Mouse (Mus musculus) heart, embryonic 10.5 days (tissue): ENCODE data around the gene Mfsd14b. TPM values are rescaled to one million over a fixed set of nuclear protein-coding genes. Genes with fewer than 3 reads are reported as not detected.

ENCODE experiments used
- DNase-seq: peaks from one replicate; pipeline ENCODE4 v3.0.0-alpha.2; 2017; ENCODE audit warnings: low spot score
- H3K27ac ChIP-seq: fragments of 300-500 bp; sonication (generic); 2 replicates; pipeline ENCODE4 v1.5.1; 2016; ENCODE audit warnings: mild to moderate bottlenecking
- H3K27me3 ChIP-seq: fragments of 300-500 bp; sonication (generic); 2 replicates; pipeline ENCODE4 v1.6.1; 2016; ENCODE audit warnings: mild to moderate bottlenecking; ENCODE audit not compliant: poor library complexity, insufficient read depth, severe bottlenecking
- H3K36me3 ChIP-seq: fragments of 300-500 bp; sonication (generic); 2 replicates; pipeline ENCODE4 v1.6.1; 2016; ENCODE audit warnings: mild to moderate bottlenecking, moderate library complexity
- H3K4me1 ChIP-seq: fragments of 300-500 bp; sonication (generic); 2 replicates; pipeline ENCODE4 v1.6.1; 2016; ENCODE audit warnings: mild to moderate bottlenecking
- H3K4me3 ChIP-seq: fragments of 300-500 bp; sonication (generic); 2 replicates; pipeline ENCODE4 v1.5.1; 2016; ENCODE audit warnings: mild to moderate bottlenecking, moderate library complexity
- H3K9me3 ChIP-seq: fragments of 300-500 bp; sonication (generic); 2 replicates; pipeline ENCODE4 v1.6.1; 2016; ENCODE audit warnings: mild to moderate bottlenecking, moderate library complexity
- WGBS: fragments of 180-500 bp; shearing (Covaris S2); methylation state at CpG from one replicate; pipeline ENCODE4 v1.1.7; 2016; 5-methylcytosine and 5-hydroxymethylcytosine counted together
- polyA plus RNA-seq: library from polyadenylated mRNA; unstranded; fragments of >200 nt; fragmentation: Nextera tagmentation; extraction: Ambion mirVana; gene quantifications from 2 replicates; pipeline ENCODE4 v1.2.1, GENCODE M21; 2016

The Mfsd14b gene
- polyA plus RNA-seq: 42.4 and 43.7 TPM in 2 replicates

- H3K27ac ChIP-seq: peak within 1 kb of the TSS; percentile 93
- H3K4me1 ChIP-seq: no peaks in the 10 kb centered on the region
- no peaks in the 10 kb centered on the region for H3K27me3 ChIP-seq
- no peaks in the 10 kb centered on the region for H3K36me3 ChIP-seq
- under 1% methylated on average over 60 of the region's 60 CpGs for WGBS
- DNase-seq: peak; percentile 96
- H3K4me3 ChIP-seq: peak within 1 kb of the TSS; percentile 91
- H3K9me3 ChIP-seq: no peaks in the 10 kb centered on the region
These were observed at the start of gene Mfsd14b for GRCm38 (mm10) chr13:65112459-65113110. Gene Mfsd14b, minus strand, starts transcription at chr13:65112975.

GRCm38 (mm10) chr13:65149940-65150339 is 37.2 kb upstream of the Mfsd14b start, which contains the start of gene Olfr466:
Gene Olfr466, plus strand, starts transcription at chr13:65150240.
- WGBS: 64% methylated on average over 1 of the region's 1 CpGs

GRCm38 (mm10) chr13:65137789-65138188 is 25.0 kb upstream of the Mfsd14b start, which contains the start of gene Olfr465-ps1:
Gene Olfr465-ps1, plus strand, starts transcription at chr13:65138089.
- Histone ChIP-seq H3K36me3 (no peaks in the 10 kb centered on the region), H3K4me1 (no peaks in the 10 kb centered on the region), H3K9me3 (no peaks in the 10 kb centered on the region), H3K27me3 (no peaks in the 10 kb centered on the region), H3K4me3 (no peak within 1 kb of the TSS), H3K27ac (no peak within 1 kb of the TSS)
- WGBS: 73% methylated on average over 4 of the region's 4 CpGs
- no peak for DNase-seq

More at GRCm38 (mm10) chr13:65149940-65150339, 37.2 kb upstream of the Mfsd14b start, which contains the start of gene Olfr466:
- Histone ChIP-seq H3K27ac (no peak within 1 kb of the TSS), H3K4me1 (no peaks in the 10 kb centered on the region), H3K36me3 (no peaks in the 10 kb centered on the region), H3K9me3 (peaks cover 3% of the 10 kb centered on the region; the same call in 1 of the 2 replicates), H3K4me3 (no peak within 1 kb of the TSS), H3K27me3 (no peaks in the 10 kb centered on the region)
- no peak for DNase-seq

GRCm38 (mm10) chr13:65127063-65127847 is 14.5 kb upstream of the Mfsd14b start:
- no peak overlapping the region for H3K4me3 ChIP-seq
- no peaks in the 10 kb centered on the region for H3K27me3 ChIP-seq
- no peaks in the 10 kb centered on the region for H3K9me3 ChIP-seq
- no peaks in the 10 kb centered on the region for H3K36me3 ChIP-seq
- DNase-seq: no peak
- H3K4me1 ChIP-seq: no peaks in the 10 kb centered on the region
- 49% methylated on average over 3 of the region's 3 CpGs for WGBS
- no peak overlapping the region for H3K27ac ChIP-seq

GRCm38 (mm10) chr13:65122111-65122510 is 9.3 kb upstream of the Mfsd14b start:
- DNase-seq: no peak
- Histone ChIP-seq H3K4me1 (no peaks in the 10 kb centered on the region), H3K27ac (no peak overlapping the region), H3K9me3 (peaks cover 2% of the 10 kb centered on the region; the same call in 1 of the 2 replicates), H3K36me3 (no peaks in the 10 kb centered on the region), H3K4me3 (no peak overlapping the region), H3K27me3 (no peaks in the 10 kb centered on the region)
- 88% methylated on average over 1 of the region's 1 CpGs for WGBS

GRCm38 (mm10) chr13:65120984-65121383 is 8.2 kb upstream of the Mfsd14b start:
- no peaks in the 10 kb centered on the region for H3K4me1 ChIP-seq
- DNase-seq: no peak
- H3K4me3 ChIP-seq: no peak overlapping the region
- H3K27me3 ChIP-seq: no peaks in the 10 kb centered on the region
- no peak overlapping the region for H3K27ac ChIP-seq
- WGBS: 60% methylated on average over 3 of the region's 3 CpGs
- H3K36me3 ChIP-seq: no peaks in the 10 kb centered on the region
- H3K9me3 ChIP-seq: peaks cover 2% of the 10 kb centered on the region; the same call in 1 of the 2 replicates

GRCm38 (mm10) chr13:65113239-65113638 is 464 bp upstream of the Mfsd14b start:
- WGBS: 59% methylated on average over 3 of the region's 3 CpGs
- Histone ChIP-seq H3K36me3 (no peaks in the 10 kb centered on the region), H3K27ac (peak overlapping the region; percentile 93), H3K4me1 (no peaks in the 10 kb centered on the region), H3K4me3 (peak overlapping the region; percentile 91), H3K27me3 (no peaks in the 10 kb centered on the region), H3K9me3 (no peaks in the 10 kb centered on the region)
- DNase-seq: no peak

- no peak for DNase-seq
- no peaks in the 10 kb centered on the region for H3K27me3 ChIP-seq
- 2% methylated on average over 5 of the region's 5 CpGs for WGBS
- peak overlapping the region; percentile 93 for H3K27ac ChIP-seq
- no peaks in the 10 kb centered on the region for H3K36me3 ChIP-seq
- no peaks in the 10 kb centered on the region for H3K4me1 ChIP-seq
- H3K9me3 ChIP-seq: no peaks in the 10 kb centered on the region
- peak overlapping the region; percentile 91 for H3K4me3 ChIP-seq
These were observed 814 bp downstream of the Mfsd14b start for GRCm38 (mm10) chr13:65111961-65112360.

GRCm38 (mm10) chr13:65101232-65101631 is 11.5 kb downstream of the Mfsd14b start:
- H3K4me3 ChIP-seq: no peak overlapping the region
- H3K36me3 ChIP-seq: 0 out of 2 replicates have a peak, but pooled peaks cover 4% of the 10 kb centered on the region
- H3K27me3 ChIP-seq: no peaks in the 10 kb centered on the region
- no peak overlapping the region for H3K27ac ChIP-seq
- no peaks in the 10 kb centered on the region for H3K4me1 ChIP-seq
- H3K9me3 ChIP-seq: no peaks in the 10 kb centered on the region
- WGBS: 92% methylated on average over 3 of the region's 3 CpGs
- no peak for DNase-seq

GRCm38 (mm10) chr13:65100678-65101077 is 12.1 kb downstream of the Mfsd14b start:
- Histone ChIP-seq H3K27ac (no peak overlapping the region), H3K4me1 (no peaks in the 10 kb centered on the region), H3K27me3 (no peaks in the 10 kb centered on the region), H3K36me3 (0 out of 2 replicates have a peak, but pooled peaks cover 1% of the 10 kb centered on the region), H3K4me3 (no peak overlapping the region), H3K9me3 (no peaks in the 10 kb centered on the region)
- WGBS: 91% methylated on average over 9 of the region's 9 CpGs
- no peak for DNase-seq

GRCm38 (mm10) chr13:65097018-65097417 is 15.8 kb downstream of the Mfsd14b start:
- no peaks in the 10 kb centered on the region for H3K9me3 ChIP-seq
- no peaks in the 10 kb centered on the region for H3K4me1 ChIP-seq
- no peak for DNase-seq

GRCm38 (mm10) chr13:65095923-65096322 is 16.9 kb downstream of the Mfsd14b start:
- H3K27me3 ChIP-seq: no peaks in the 10 kb centered on the region
- DNase-seq: no peak
- no peaks in the 10 kb centered on the region for H3K4me1 ChIP-seq
- H3K36me3 ChIP-seq: peaks cover 7% of the 10 kb centered on the region
- no peak overlapping the region for H3K27ac ChIP-seq
- H3K9me3 ChIP-seq: no peaks in the 10 kb centered on the region
- 85% methylated on average over 4 of the region's 4 CpGs for WGBS
- H3K4me3 ChIP-seq: no peak overlapping the region

More at GRCm38 (mm10) chr13:65097018-65097417, 15.8 kb downstream of the Mfsd14b start:
- Histone ChIP-seq H3K4me3 (no peak overlapping the region), H3K27ac (no peak overlapping the region), H3K36me3 (peaks cover 3% of the 10 kb centered on the region; the same call in 1 of the 2 replicates), H3K27me3 (no peaks in the 10 kb centered on the region)

GRCm38 (mm10) chr13:65069969-65070368 is 42.8 kb downstream of the Mfsd14b start:
- H3K4me3 ChIP-seq: no peak overlapping the region
- H3K9me3 ChIP-seq: no peaks in the 10 kb centered on the region
- no peaks in the 10 kb centered on the region for H3K27me3 ChIP-seq
- no peaks in the 10 kb centered on the region for H3K4me1 ChIP-seq
- DNase-seq: no peak
- peaks cover 21% of the 10 kb centered on the region for H3K36me3 ChIP-seq
- H3K27ac ChIP-seq: no peak overlapping the region
- WGBS: 87% methylated on average over 2 of the region's 2 CpGs
